Mouse (Mus musculus): ENCODE data around the gene Utrn. TPM values are rescaled to one million over a fixed set of nuclear protein-coding genes. Genes with fewer than 3 reads are reported as not detected.

Utrn gene
- polyA plus RNA-seq, 1 experiment from 2014 or later: 23.0 TPM

DNA sequence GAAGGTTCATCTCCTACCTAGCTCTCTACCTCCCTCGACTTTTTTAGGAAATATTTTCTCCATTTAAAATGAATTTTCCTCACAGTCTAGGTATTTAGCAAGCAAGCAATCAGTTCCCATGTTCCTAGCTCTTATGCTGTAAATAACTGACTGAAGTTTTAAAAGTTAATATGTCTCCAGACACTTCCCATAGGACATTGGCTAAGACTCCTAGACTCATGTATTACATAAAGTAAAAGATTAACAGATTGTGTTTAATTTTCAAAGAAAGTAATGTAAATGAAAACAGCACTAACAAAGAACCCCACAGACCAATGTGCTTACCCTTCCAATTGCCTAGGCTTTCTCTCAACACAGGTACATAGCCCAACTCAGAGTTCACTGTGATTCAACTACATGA lies 35.0 kb downstream of the Utrn start:
- Histone ChIP-seq H3K9me3 (ENCODE audit: control insufficient read depth, low read length) (no peaks in the 10 kb centered on the region), H3K4me1 (replicated peaks; ENCODE audit: control insufficient read depth, insufficient read depth, low read length) (no peaks in the 10 kb centered on the region; the same call in 1 of the 2 replicates), H3K36me3 (ENCODE audit: control insufficient read depth, insufficient read depth, low read length) (no peaks in the 10 kb centered on the region), H3K4me2 (no peak overlapping the region), H3K27ac (ENCODE audit: low read depth, low read length) (no peak overlapping the region), H3K27me3 (replicated peaks; ENCODE audit: control insufficient read depth, insufficient read depth, low read length) (no peaks in the 10 kb centered on the region), H3K9ac (ENCODE audit: low read depth, low read length) (no peak overlapping the region), H3K4me3 (ENCODE audit: low read depth, low read length) (no peak overlapping the region)
- WGBS: 71% methylated on average over 1 of the region's 1 CpGs
- ATAC-seq (replicated peaks; ENCODE audit: low FRiP score) (no peak), DNase-seq (ENCODE audit: low spot score) (no peak)

DNA sequence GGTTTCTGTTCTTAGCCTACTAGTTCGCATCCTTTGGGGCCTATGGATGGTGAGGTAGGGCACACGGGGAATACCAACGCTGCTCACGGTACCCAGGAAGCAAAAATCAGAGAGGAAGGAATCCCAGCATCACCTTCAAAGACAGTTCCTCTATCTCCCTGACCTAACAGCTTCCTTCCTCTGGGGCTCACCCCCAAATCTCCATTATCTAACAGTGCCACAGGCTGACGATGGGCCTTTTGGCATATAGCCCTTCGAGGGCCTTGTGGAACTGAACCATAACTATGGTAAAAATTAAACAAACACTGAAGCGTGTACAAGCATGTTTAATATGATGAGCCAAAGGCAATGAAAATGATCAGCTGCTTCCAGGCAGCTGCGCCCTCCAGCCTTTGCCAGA lies 37.0 kb downstream of the Utrn start:
- 58% methylated on average over 8 of the region's 8 CpGs for WGBS
- Histone ChIP-seq H3K27me3 (replicated peaks; ENCODE audit: control insufficient read depth, insufficient read depth, low read length) (no peaks in the 10 kb centered on the region), H3K36me3 (ENCODE audit: control insufficient read depth, insufficient read depth, low read length) (no peaks in the 10 kb centered on the region), H3K4me1 (replicated peaks; ENCODE audit: control insufficient read depth, insufficient read depth, low read length) (peaks cover 8% of the 10 kb centered on the region), H3K27ac (ENCODE audit: low read depth, low read length) (no peak overlapping the region), H3K9me3 (ENCODE audit: control insufficient read depth, low read length) (no peaks in the 10 kb centered on the region), H3K4me2 (no peak overlapping the region), H3K4me3 (ENCODE audit: low read depth, low read length) (no peak overlapping the region), H3K9ac (ENCODE audit: low read depth, low read length) (no peak overlapping the region)
- DNase-seq (ENCODE audit: low spot score): no peak
- no peak for ATAC-seq (replicated peaks; ENCODE audit: low FRiP score)

DNA sequence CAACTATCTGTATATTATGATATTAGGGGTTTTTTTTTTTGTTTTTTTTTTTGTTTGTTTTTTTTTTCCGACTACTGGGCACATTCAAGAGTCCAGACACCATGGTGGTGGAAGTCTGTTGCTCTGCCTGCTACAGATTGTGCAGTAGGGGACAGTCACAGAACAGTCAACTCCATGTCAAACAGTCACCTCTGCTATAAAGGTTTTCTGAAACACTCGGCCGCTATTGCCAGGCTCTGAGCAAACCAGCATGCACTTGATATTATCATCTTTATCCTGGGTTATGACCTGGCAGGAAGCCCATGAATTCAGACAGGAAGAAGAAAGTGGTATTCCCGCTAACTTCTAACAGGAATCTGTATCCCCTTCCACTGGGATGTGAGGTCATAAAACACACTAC lies 41.4 kb downstream of the Utrn start:
- ATAC-seq (replicated peaks; ENCODE audit: low FRiP score) (no peak), DNase-seq (ENCODE audit: low spot score) (no peak)
- WGBS: 58% methylated on average over 4 of the region's 4 CpGs
- Histone ChIP-seq H3K36me3 (ENCODE audit: control insufficient read depth, insufficient read depth, low read length) (no peaks in the 10 kb centered on the region), H3K4me2 (no peak overlapping the region), H3K9me3 (ENCODE audit: control insufficient read depth, low read length) (no peaks in the 10 kb centered on the region), H3K9ac (ENCODE audit: low read depth, low read length) (no peak overlapping the region), H3K4me1 (replicated peaks; ENCODE audit: control insufficient read depth, insufficient read depth, low read length) (peaks cover 15% of the 10 kb centered on the region), H3K4me3 (ENCODE audit: low read depth, low read length) (no peak overlapping the region), H3K27me3 (replicated peaks; ENCODE audit: control insufficient read depth, insufficient read depth, low read length) (no peaks in the 10 kb centered on the region), H3K27ac (ENCODE audit: low read depth, low read length) (no peak overlapping the region)

DNA sequence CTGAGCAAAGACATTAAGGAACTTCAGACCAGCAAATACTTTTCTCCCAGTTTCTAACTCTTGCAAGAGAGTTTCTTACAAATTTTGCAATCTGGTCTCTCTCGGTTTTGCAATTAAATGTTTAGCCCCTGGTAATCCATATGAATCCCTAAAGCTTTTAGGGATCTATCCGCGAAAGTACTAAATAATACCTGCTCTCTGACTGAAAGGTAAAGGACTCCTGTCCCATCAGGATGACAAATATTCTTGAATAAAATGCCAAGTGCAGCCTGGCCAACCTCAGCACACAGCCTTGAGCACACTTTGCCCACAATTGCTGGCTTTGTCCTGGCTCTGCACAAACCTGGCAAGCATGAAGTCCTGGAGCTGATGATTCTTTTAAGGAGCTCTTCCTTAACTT lies 41.9 kb downstream of the Utrn start:
- Histone ChIP-seq H3K9ac (ENCODE audit: low read depth, low read length) (no peak overlapping the region), H3K9me3 (ENCODE audit: control insufficient read depth, low read length) (no peaks in the 10 kb centered on the region), H3K4me3 (ENCODE audit: low read depth, low read length) (no peak overlapping the region), H3K36me3 (ENCODE audit: control insufficient read depth, insufficient read depth, low read length) (no peaks in the 10 kb centered on the region), H3K4me2 (no peak overlapping the region), H3K4me1 (replicated peaks; ENCODE audit: control insufficient read depth, insufficient read depth, low read length) (peaks cover 15% of the 10 kb centered on the region), H3K27me3 (replicated peaks; ENCODE audit: control insufficient read depth, insufficient read depth, low read length) (no peaks in the 10 kb centered on the region), H3K27ac (ENCODE audit: low read depth, low read length) (no peak overlapping the region)
- ATAC-seq (replicated peaks; ENCODE audit: low FRiP score): no peak
- DNase-seq (ENCODE audit: low spot score): no peak
- 69% methylated on average over 3 of the region's 3 CpGs for WGBS

DNA sequence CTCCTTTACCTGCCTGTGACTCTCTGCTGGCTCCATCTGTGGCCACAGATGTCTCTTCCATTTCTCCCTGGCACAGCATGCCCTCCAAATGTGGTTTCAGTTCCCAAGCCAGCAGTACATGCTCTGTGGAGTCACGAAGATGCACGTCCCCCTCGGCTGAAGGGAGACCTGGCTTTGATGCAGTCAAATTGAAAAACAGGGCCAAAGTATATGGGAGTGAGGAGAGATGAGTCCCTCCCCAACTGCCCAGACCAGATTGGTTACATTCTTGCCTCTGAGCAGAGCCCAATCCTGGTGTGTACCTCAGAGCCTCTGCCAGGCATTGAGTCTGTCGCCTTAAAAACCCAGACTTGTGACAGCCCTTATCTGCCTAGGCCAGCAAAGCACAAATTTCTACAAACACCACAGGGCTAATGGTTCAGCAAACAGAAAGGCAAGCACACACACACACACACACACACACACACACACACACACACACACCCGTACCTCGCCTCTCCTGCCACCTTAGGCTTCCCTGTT lies 42.3 kb downstream of the Utrn start:
- H3K4me2 ChIP-seq: no peak overlapping the region
- DNase-seq (ENCODE audit: low spot score) (no peak), ATAC-seq (replicated peaks; ENCODE audit: low FRiP score) (peak; percentile 70)
- H3K4me3 ChIP-seq (ENCODE audit: low read depth, low read length): no peak overlapping the region
- no peaks in the 10 kb centered on the region for H3K36me3 ChIP-seq (ENCODE audit: control insufficient read depth, insufficient read depth, low read length)
- H3K9me3 ChIP-seq (ENCODE audit: control insufficient read depth, low read length): no peaks in the 10 kb centered on the region
- H3K4me1 ChIP-seq (replicated peaks; ENCODE audit: control insufficient read depth, insufficient read depth, low read length): peaks cover 15% of the 10 kb centered on the region
- no peaks in the 10 kb centered on the region for H3K27me3 ChIP-seq (replicated peaks; ENCODE audit: control insufficient read depth, insufficient read depth, low read length)
- WGBS: 41% methylated on average over 6 of the region's 6 CpGs
- H3K9ac ChIP-seq (ENCODE audit: low read depth, low read length): no peak overlapping the region
- no peak overlapping the region for H3K27ac ChIP-seq (ENCODE audit: low read depth, low read length)

DNA sequence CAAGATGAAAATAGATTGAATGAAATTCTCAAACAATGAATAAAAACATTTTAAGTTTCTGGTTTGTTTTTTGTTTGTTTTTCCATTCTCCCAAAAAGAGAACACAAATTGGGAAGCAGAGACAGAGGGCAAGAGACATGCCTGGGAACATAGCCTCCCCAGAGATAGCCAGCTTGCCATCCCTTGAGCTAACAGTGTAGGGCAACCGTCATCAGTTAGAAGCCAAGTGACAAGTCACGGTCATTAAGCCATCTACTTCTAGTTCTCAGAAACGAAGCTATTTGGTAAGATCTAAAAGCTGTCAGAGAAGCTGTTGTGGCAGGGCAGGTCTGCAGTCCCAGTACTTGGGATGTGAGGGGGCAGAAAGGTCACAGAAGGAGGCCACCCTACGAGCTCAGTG lies 44.8 kb downstream of the Utrn start:
- ATAC-seq (replicated peaks; ENCODE audit: low FRiP score): no peak
- H3K9me3 ChIP-seq (ENCODE audit: control insufficient read depth, low read length): no peaks in the 10 kb centered on the region
- H3K4me3 ChIP-seq (ENCODE audit: low read depth, low read length): no peak overlapping the region
- DNase-seq (ENCODE audit: low spot score): no peak
- WGBS: 47% methylated on average over 4 of the region's 4 CpGs
- H3K27ac ChIP-seq (ENCODE audit: low read depth, low read length): no peak overlapping the region
- peaks cover 17% of the 10 kb centered on the region for H3K4me1 ChIP-seq (replicated peaks; ENCODE audit: control insufficient read depth, insufficient read depth, low read length)
- H3K9ac ChIP-seq (ENCODE audit: low read depth, low read length): no peak overlapping the region
- H3K27me3 ChIP-seq (replicated peaks; ENCODE audit: control insufficient read depth, insufficient read depth, low read length): no peaks in the 10 kb centered on the region
- H3K36me3 ChIP-seq (ENCODE audit: control insufficient read depth, insufficient read depth, low read length): no peaks in the 10 kb centered on the region
- no peak overlapping the region for H3K4me2 ChIP-seq

DNA sequence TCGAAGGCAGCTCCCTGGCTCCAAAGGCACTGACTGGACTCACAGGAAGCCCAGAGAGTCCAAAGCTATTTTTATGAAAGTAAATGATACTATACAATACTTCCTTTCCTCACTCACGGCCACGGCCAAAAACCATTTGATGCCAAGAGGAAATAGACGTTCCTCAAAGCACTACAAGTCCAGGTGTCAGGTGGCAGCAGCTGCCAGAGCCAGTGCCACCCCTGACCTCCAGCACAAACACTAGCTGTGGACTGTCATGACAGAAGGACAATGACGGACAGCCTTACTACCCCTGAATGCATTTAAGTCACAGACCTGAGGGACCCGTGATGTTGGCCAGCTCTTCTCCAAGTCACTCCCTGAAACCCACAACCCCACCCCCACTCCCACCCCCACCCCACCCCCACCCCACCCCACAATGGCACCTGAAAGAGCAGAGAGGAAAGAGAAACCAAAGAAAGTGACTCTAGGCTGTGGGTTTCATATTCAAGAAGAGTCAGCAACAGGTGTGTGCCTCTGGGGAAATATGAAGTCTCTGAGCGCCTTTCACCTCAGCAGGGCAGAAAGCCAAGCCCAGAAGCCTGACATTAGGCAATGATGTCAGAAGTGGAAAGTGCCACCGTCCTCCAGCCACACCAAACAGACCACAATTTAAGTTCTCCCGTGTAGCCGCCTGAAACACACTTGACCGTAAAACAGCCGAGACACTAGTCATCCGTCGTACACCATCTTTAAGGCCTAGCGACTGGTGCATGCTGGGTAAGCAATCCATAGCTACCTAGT lies 45.5 kb downstream of the Utrn start:
- Histone ChIP-seq H3K4me1 (replicated peaks; ENCODE audit: control insufficient read depth, insufficient read depth, low read length) (peaks cover 18% of the 10 kb centered on the region), H3K4me3 (ENCODE audit: low read depth, low read length) (no peak overlapping the region), H3K4me2 (no peak overlapping the region), H3K9ac (ENCODE audit: low read depth, low read length) (no peak overlapping the region), H3K27me3 (replicated peaks; ENCODE audit: control insufficient read depth, insufficient read depth, low read length) (no peaks in the 10 kb centered on the region), H3K27ac (ENCODE audit: low read depth, low read length) (no peak overlapping the region), H3K36me3 (ENCODE audit: control insufficient read depth, insufficient read depth, low read length) (no peaks in the 10 kb centered on the region), H3K9me3 (ENCODE audit: control insufficient read depth, low read length) (no peaks in the 10 kb centered on the region)
- DNase-seq (ENCODE audit: low spot score) (no peak), ATAC-seq (replicated peaks; ENCODE audit: low FRiP score) (no peak)
- 74% methylated on average over 15 of the region's 15 CpGs for WGBS

DNA sequence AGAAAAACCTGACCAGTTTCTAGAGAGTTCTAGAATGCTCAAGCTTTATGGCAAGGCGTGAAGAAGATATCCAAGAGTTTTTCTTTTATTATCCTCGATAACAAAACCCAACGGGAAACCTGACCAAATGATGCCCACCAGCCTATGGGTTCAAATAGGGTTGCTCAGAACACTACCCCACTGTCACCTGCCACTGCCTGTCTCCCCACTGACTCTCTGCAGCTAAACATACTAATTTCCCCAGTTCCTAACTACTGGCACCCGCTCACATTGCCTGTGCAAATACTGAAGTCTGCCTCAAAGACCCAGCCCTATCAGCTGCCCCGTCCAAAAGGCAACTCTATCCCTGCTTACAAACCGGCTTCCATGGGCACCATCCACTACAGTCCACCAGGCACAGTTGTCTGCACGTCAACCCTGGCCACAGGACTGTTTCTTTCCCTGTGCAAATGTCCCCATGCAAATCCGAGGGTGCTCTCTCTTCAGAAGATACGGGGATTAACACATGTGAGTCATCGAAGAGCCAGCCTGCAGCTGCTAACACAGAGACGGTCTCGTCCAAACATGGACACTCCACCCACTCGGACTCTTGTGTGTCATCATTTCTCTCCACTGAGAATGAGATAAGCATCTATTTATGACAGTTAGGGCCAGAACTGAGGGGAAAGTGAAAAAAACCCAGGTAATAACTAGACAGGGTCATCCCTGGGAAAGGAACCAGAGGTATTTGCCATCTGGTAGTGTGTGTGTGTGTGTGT lies 48.0 kb downstream of the Utrn start:
- no peaks in the 10 kb centered on the region for H3K9me3 ChIP-seq (ENCODE audit: control insufficient read depth, low read length)
- DNase-seq (ENCODE audit: low spot score) (no peak), ATAC-seq (replicated peaks; ENCODE audit: low FRiP score) (no peak)
- H3K4me1 ChIP-seq (replicated peaks; ENCODE audit: control insufficient read depth, insufficient read depth, low read length): peaks cover 9% of the 10 kb centered on the region
- no peaks in the 10 kb centered on the region for H3K36me3 ChIP-seq (ENCODE audit: control insufficient read depth, insufficient read depth, low read length)
- no peak overlapping the region for H3K9ac ChIP-seq (ENCODE audit: low read depth, low read length)
- no peak overlapping the region for H3K4me2 ChIP-seq
- H3K27ac ChIP-seq (ENCODE audit: low read depth, low read length): no peak overlapping the region
- 76% methylated on average over 13 of the region's 13 CpGs for WGBS
- no peak overlapping the region for H3K4me3 ChIP-seq (ENCODE audit: low read depth, low read length)
- H3K27me3 ChIP-seq (replicated peaks; ENCODE audit: control insufficient read depth, insufficient read depth, low read length): no peaks in the 10 kb centered on the region

Data from liver, embryonic 11.5 days (tissue).